Mouse (Mus musculus) CH12.LX (cell line): ENCODE data around the gene Fgfr2. TPM values are rescaled to one million over a fixed set of nuclear protein-coding genes. Genes with fewer than 3 reads are reported as not detected.

Experiments used
- DNase-seq: peaks from one replicate; pipeline ENCODE4 v3.0.0-alpha.2; 2013; ENCODE audit errors: extremely low read depth
- H3K27ac ChIP-seq: 2 replicates; pipeline ENCODE4 v1.5.1; 2012; ENCODE audit warnings: low read depth, mild to moderate bottlenecking, control low read depth, moderate library complexity; ENCODE audit not compliant: insufficient read depth
- H3K27me3 ChIP-seq: replicated peaks from 2 replicates; pipeline ENCODE3; 2012; ENCODE audit warnings: inconsistent platforms
- H3K36me3 ChIP-seq, 2 experiments: replicated peaks in 1 of 2; 2 replicates each; pipeline versions ENCODE3 to v1.6.1; 2012; ENCODE audit warnings: inconsistent platforms in 1 of 2, low read length in 1 of 2, mild to moderate bottlenecking in 1 of 2, mixed read lengths in 1 of 2, moderate library complexity in 1 of 2; ENCODE audit not compliant: control insufficient read depth in 1 of 2, insufficient read depth in 1 of 2
- H3K4me1 ChIP-seq, 2 experiments: 2 replicates each; pipeline ENCODE4 v1.6.1; 2012; ENCODE audit warnings: inconsistent platforms in 1 of 2, moderate library complexity in 1 of 2; ENCODE audit not compliant: insufficient read depth in 2 of 2, control insufficient read depth in 1 of 2
- H3K4me2 ChIP-seq: 2 replicates; pipeline ENCODE4 v1.6.1; 2012; ENCODE audit warnings: low read depth, mild to moderate bottlenecking, control low read depth; ENCODE audit not compliant: poor library complexity, insufficient read depth, severe bottlenecking
- H3K4me3 ChIP-seq, 3 experiments: fragments of 150-350 bp in 1 of 3; sonication (generic) in 1 of 3; replicated peaks in 1 of 3; 2 replicates each; pipeline versions ENCODE3 to v1.5.1; 2011 to 2012; ENCODE audit warnings: low read depth in 2 of 3, low read length in 2 of 3, mild to moderate bottlenecking in 2 of 3, moderate library complexity in 2 of 3, control low read depth in 1 of 3, improper control_type of control experiment in 1 of 3, inconsistent platforms in 1 of 3, mixed read lengths in 1 of 3; ENCODE audit not compliant: poor library complexity in 1 of 3
- H3K79me2 ChIP-seq: replicated peaks from 2 replicates; pipeline ENCODE4 v1.6.1; 2012; ENCODE audit warnings: mild to moderate bottlenecking, moderate library complexity; ENCODE audit not compliant: control insufficient read depth, poor library complexity, insufficient read depth, severe bottlenecking; ENCODE audit errors: extremely low read depth
- H3K9ac ChIP-seq: 2 replicates; pipeline ENCODE4 v1.6.1; 2012; ENCODE audit warnings: low read depth, mild to moderate bottlenecking, control low read depth, moderate library complexity; ENCODE audit not compliant: insufficient read depth
- H3K9me3 ChIP-seq: replicated peaks from 2 replicates; pipeline ENCODE3; 2012; ENCODE audit warnings: low read length, inconsistent platforms, mixed read lengths
- CHD1 ChIP-seq: IDR thresholded peaks from 2 replicates; pipeline ENCODE4 v1.6.1; 2012; ENCODE audit warnings: low read depth, low read length, improper control_type of control experiment, inconsistent platforms
- CTCF ChIP-seq, 2 experiments: IDR thresholded peaks in 1 of 2; conservative IDR thresholded peaks in 1 of 2; 2 replicates each; pipeline ENCODE4 v1.5.1; 2011 to 2012; ENCODE audit warnings: low read depth in 2 of 2, low read length in 2 of 2, improper control_type of control experiment in 1 of 2, inconsistent platforms in 1 of 2, mild to moderate bottlenecking in 1 of 2, moderate library complexity in 1 of 2
- E2F4 ChIP-seq: IDR thresholded peaks from 2 replicates; pipeline ENCODE4 v1.6.1; 2011; ENCODE audit warnings: low read depth, low read length, improper control_type of control experiment; ENCODE audit not compliant: insufficient replicate concordance
- GABPA ChIP-seq: IDR thresholded peaks from 2 replicates; pipeline ENCODE4 v1.6.1; 2012; ENCODE audit warnings: low read depth, low read length, improper control_type of control experiment, inconsistent platforms; ENCODE audit not compliant: insufficient replicate concordance
- HCFC1 ChIP-seq: IDR thresholded peaks from 2 replicates; pipeline ENCODE4 v1.6.1; 2012; ENCODE audit warnings: low read depth, mild to moderate bottlenecking, inconsistent platforms, low read length, improper control_type of control experiment
- IRF4 ChIP-seq: IDR thresholded peaks from 2 replicates; pipeline ENCODE4 v1.6.1; 2014; ENCODE audit warnings: low read depth, mild to moderate bottlenecking, inconsistent platforms, low read length, improper control_type of control experiment
- MAFK ChIP-seq: IDR thresholded peaks from 2 replicates; pipeline ENCODE4 v1.6.1; 2011; ENCODE audit warnings: low read length, improper control_type of control experiment; ENCODE audit not compliant: insufficient replicate concordance
- MXI1 ChIP-seq: IDR thresholded peaks from 2 replicates; pipeline ENCODE4 v1.6.1; 2011; ENCODE audit warnings: mild to moderate bottlenecking, low read depth, low read length, improper control_type of control experiment
- MYC ChIP-seq: IDR thresholded peaks from 2 replicates; pipeline ENCODE4 v1.6.1; 2011; ENCODE audit warnings: low read depth, mild to moderate bottlenecking, improper control_type of control experiment, low read length
- NRF1 ChIP-seq: IDR thresholded peaks from 2 replicates; pipeline ENCODE4 v1.6.1; 2014; ENCODE audit warnings: low read depth, mild to moderate bottlenecking, inconsistent platforms, low read length, improper control_type of control experiment, moderate library complexity
- POLR2AphosphoS2 ChIP-seq: IDR thresholded peaks from 2 replicates; pipeline ENCODE4 v1.6.1; 2011; ENCODE audit warnings: low read depth, low read length, improper control_type of control experiment
- RCOR1 ChIP-seq: conservative IDR thresholded peaks from 2 replicates; pipeline ENCODE4 v1.6.1; 2012; ENCODE audit warnings: low read depth, mild to moderate bottlenecking, inconsistent platforms, low read length, improper control_type of control experiment
- SIN3A ChIP-seq: IDR thresholded peaks from 2 replicates; pipeline ENCODE4 v1.6.1; 2012; ENCODE audit warnings: low read length, improper control_type of control experiment, inconsistent platforms
- TCF12 ChIP-seq: IDR thresholded peaks from 2 replicates; pipeline ENCODE4 v1.6.1; 2014; ENCODE audit warnings: low read depth, mild to moderate bottlenecking, inconsistent platforms, low read length, improper control_type of control experiment
- USF2 ChIP-seq: conservative IDR thresholded peaks from 2 replicates; pipeline ENCODE4 v1.6.1; 2011; ENCODE audit warnings: low read depth, low read length, improper control_type of control experiment
- ZNF384 ChIP-seq: IDR thresholded peaks from 2 replicates; pipeline ENCODE4 v1.6.1; 2012; ENCODE audit warnings: low read depth, low read length, improper control_type of control experiment, inconsistent platforms
- dilution Hi-C: fragments of 300-500 bp; cut with MboI; formaldehyde crosslinking; loops from 2 replicates; pipeline ENCODE4 v1.14.3; 2020; ENCODE audit warnings: low sequenced_read_pairs; ENCODE audit not compliant: extremely low pct_unique_long_range_greater_than_20kb, extremely low pct_ligation_motif_present
- in situ Hi-C: fragments of 300-500 bp; cut with MboI; formaldehyde crosslinking; loops from 3 replicates; pipeline ENCODE4 v1.14.3; 2019; ENCODE audit warnings: low sequenced_read_pairs, low pct_ligation_motif_present, low pct_unique_long_range_greater_than_20kb, mixed read lengths
- polyA plus RNA-seq: library from polyadenylated mRNA; unstranded; fragments of >175 nt; gene quantifications from 2 replicates; pipeline ENCODE4 v1.2.1, GENCODE M21; 2012; ENCODE audit warnings: low read depth; ENCODE audit not compliant: insufficient read length
- total RNA-seq, 2 experiments: library from RNA; depleted of rRNA; stranded (reverse); fragments of 300-350 nt in 1 of 2; fragments of >200 nt in 1 of 2; gene quantifications; 2 replicates each; pipeline ENCODE4 v1.2.3; 2012 to 2014

Fgfr2 gene
- total and polyA plus RNA-seq, 3 experiments = not detected

- dilution Hi-C loops (no loop called here), in situ Hi-C loops (no loop called here)
- no peaks in the 10 kb centered on the region for H3K4me1 ChIP-seq
- no peaks in the 10 kb centered on the region for H3K79me2 ChIP-seq
- DNase-seq = no peak
- H3K36me3 ChIP-seq = no peaks in the 10 kb centered on the region
- no peak for TF ChIP-seq TCF12
- TF ChIP-seq USF2 = no peak
- TF ChIP-seq HCFC1 = no peak
- TF ChIP-seq GABPA = no peak
- TF ChIP-seq MXI1 = no peak
- no peak for TF ChIP-seq IRF4
- no peak for TF ChIP-seq POLR2AphosphoS2
- no peak for TF ChIP-seq MAFK
- TF ChIP-seq MYC = no peak
- TF ChIP-seq ZNF384 = no peak
- no peak for TF ChIP-seq NRF1
- no peak for TF ChIP-seq CHD1
- H3K9ac ChIP-seq = no peak overlapping the region
- H3K27ac ChIP-seq = no peak overlapping the region
- no peak overlapping the region for H3K4me2 ChIP-seq
- H3K4me3 ChIP-seq = no peak overlapping the region
- H3K9me3 ChIP-seq = no peaks in the 10 kb centered on the region
- H3K27me3 ChIP-seq = peaks cover 94% of the 10 kb centered on the region
Measured at GRCm38 (mm10) chr7:133078929-133079328, 44.2 kb downstream of the Fgfr2 start.

- H3K36me3 ChIP-seq = no peaks in the 10 kb centered on the region
- no peaks in the 10 kb centered on the region for H3K9me3 ChIP-seq
- TF ChIP-seq E2F4 = no peak
- TF ChIP-seq RCOR1 = no peak
- TF ChIP-seq POLR2AphosphoS2 = no peak
- no peak for TF ChIP-seq GABPA
- TF ChIP-seq SIN3A = no peak
- TF ChIP-seq USF2 = no peak
- TF ChIP-seq CTCF (conservative IDR thresholded peaks at IDR 0.05 in 1 of 2, IDR thresholded peaks at IDR 0.05 in 1 of 2; ENCODE audit: low read depth in 2 of 2, low read length in 2 of 2) = no peak
- no peak for DNase-seq
- no peaks in the 10 kb centered on the region for H3K4me1 ChIP-seq
- peaks cover 95% of the 10 kb centered on the region for H3K27me3 ChIP-seq
- dilution Hi-C loops (no loop called here), in situ Hi-C loops (no loop called here)
- no peak overlapping the region for H3K27ac ChIP-seq
- H3K4me2 ChIP-seq = no peak overlapping the region
- no peaks in the 10 kb centered on the region for H3K79me2 ChIP-seq
- H3K4me3 ChIP-seq = no peak overlapping the region
- no peak overlapping the region for H3K9ac ChIP-seq
Measured at GRCm38 (mm10) chr7:133074462-133075133, 48.6 kb downstream of the Fgfr2 start.
